Mouse (Mus musculus) ES-E14 (cell line): ENCODE data around the gene 1110002E22Rik. TPM values are rescaled to one million over a fixed set of nuclear protein-coding genes. Genes with fewer than 3 reads are reported as not detected.

Experiments used
- DNase-seq: peaks from one replicate; pipeline ENCODE4 v3.0.0-alpha.2; 2013; ENCODE audit warnings: low read depth, low spot score
- H3K27ac ChIP-seq: 2 replicates; pipeline ENCODE4 v1.5.1; 2012; ENCODE audit warnings: low read depth, mild to moderate bottlenecking, low read length, moderate library complexity, mixed read lengths; ENCODE audit not compliant: poor library complexity, insufficient read depth, severe bottlenecking
- H3K36me3 ChIP-seq: 2 replicates; pipeline ENCODE4 v1.6.1; 2012; ENCODE audit warnings: mild to moderate bottlenecking, low read length, moderate library complexity, mixed read lengths; ENCODE audit not compliant: control insufficient read depth, poor library complexity, insufficient read depth, severe bottlenecking
- H3K4me1 ChIP-seq, 2 experiments: fragments of 150-350 bp in 1 of 2; sonication (generic) in 1 of 2; 2 replicates each; pipeline ENCODE4 v1.6.1; 2012; ENCODE audit warnings: low read length in 2 of 2, mild to moderate bottlenecking in 1 of 2, mixed read lengths in 1 of 2; ENCODE audit not compliant: control insufficient read depth in 2 of 2, insufficient read depth in 2 of 2, poor library complexity in 1 of 2
- H3K4me3 ChIP-seq, 2 experiments: fragments of 150-350 bp in 1 of 2; sonication (generic) in 1 of 2; 2 replicates each; pipeline ENCODE4 v1.5.1; 2012; ENCODE audit warnings: low read length in 2 of 2, low read depth in 1 of 2, mild to moderate bottlenecking in 1 of 2, mixed read lengths in 1 of 2; ENCODE audit not compliant: insufficient read depth in 1 of 2, poor library complexity in 1 of 2, severe bottlenecking in 1 of 2
- H3K9ac ChIP-seq: 2 replicates; pipeline ENCODE4 v1.6.1; 2012; ENCODE audit warnings: low read depth, mild to moderate bottlenecking, low read length, mixed read lengths; ENCODE audit not compliant: poor library complexity, insufficient read depth, severe bottlenecking
- H3K9me3 ChIP-seq: fragments of 150-350 bp; sonication (generic); 2 replicates; pipeline ENCODE4 v1.6.1; 2012; ENCODE audit warnings: low read depth, mild to moderate bottlenecking, low read length; ENCODE audit not compliant: control insufficient read depth, insufficient read depth
- CHD2 ChIP-seq: IDR thresholded peaks from 2 replicates; pipeline ENCODE4 v1.6.1; 2014; ENCODE audit warnings: mild to moderate bottlenecking, low read depth, low read length, inconsistent platforms
- HCFC1 ChIP-seq: IDR thresholded peaks from 2 replicates; pipeline ENCODE4 v1.6.1; 2012; ENCODE audit warnings: low read length, inconsistent platforms, borderline replicate concordance; ENCODE audit not compliant: insufficient read depth
- MAFK ChIP-seq: IDR thresholded peaks from 2 replicates; pipeline ENCODE4 v1.6.1; 2014; ENCODE audit warnings: mild to moderate bottlenecking, low read depth, low read length, inconsistent platforms; ENCODE audit not compliant: insufficient read depth
- ZC3H11A ChIP-seq: IDR thresholded peaks from 2 replicates; pipeline ENCODE4 v1.6.1; 2012; ENCODE audit warnings: low read depth, mild to moderate bottlenecking, inconsistent platforms, low read length, borderline replicate concordance
- ZNF384 ChIP-seq: IDR thresholded peaks from 2 replicates; pipeline ENCODE4 v1.6.1; 2012; ENCODE audit warnings: low read depth, low read length, inconsistent platforms
- in situ Hi-C, 2 experiments: fragments of 600-800 bp; cut with MboI; formaldehyde crosslinking; loops; one replicate each; pipeline ENCODE4 v1.15.1; 2025; ENCODE audit warnings: low sequenced_read_pairs in 2 of 2, inconsistent platforms in 1 of 2; ENCODE audit not compliant: unreplicated experiment in 2 of 2
- total RNA-seq: library from RNA; depleted of rRNA; stranded (reverse); fragments of 300-350 nt; gene quantifications from 2 replicates; pipeline ENCODE4 v1.2.3, GENCODE M21; 2012; rRNA removed

Gene 1110002E22Rik
- total RNA-seq, 1 experiment, result under 0.01 TPM

DNA sequence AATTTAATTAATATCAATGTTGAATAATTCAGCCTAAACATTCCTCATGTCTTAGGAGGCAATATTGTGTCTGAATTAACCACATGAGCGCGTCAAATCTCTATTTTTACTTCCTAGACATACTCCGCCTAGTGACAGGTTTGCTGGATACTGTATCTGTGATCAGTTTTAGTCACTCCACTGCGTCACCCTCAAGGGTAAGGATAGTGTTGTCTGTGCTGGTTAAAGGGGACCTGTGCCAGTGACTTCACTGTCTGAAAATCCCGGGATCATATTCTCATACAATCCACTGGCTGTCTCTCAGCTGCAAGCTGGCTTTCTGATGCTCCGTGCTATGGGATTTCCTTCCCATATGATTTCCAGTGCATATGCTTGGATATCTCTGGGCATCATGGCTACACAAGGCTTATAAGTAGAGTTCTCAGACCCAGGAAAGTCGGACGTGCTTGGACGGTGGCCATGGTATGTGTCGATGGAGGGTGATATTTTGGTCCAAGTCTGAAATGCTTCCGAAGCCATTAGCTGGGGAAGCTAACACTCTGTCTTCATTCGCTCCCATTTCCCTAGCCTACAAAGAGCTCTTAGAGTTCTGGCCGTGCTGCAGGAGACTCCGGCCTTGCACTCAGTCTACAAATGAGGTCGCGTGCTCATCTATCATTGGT is 54.7 kb downstream of the 1110002E22Rik start:
- no peak overlapping the region for H3K9ac ChIP-seq
- no peaks in the 10 kb centered on the region for H3K9me3 ChIP-seq
- H3K27ac ChIP-seq, result no peak overlapping the region
- TF ChIP-seq ZC3H11A (no peak), HCFC1 (no peak), CHD2 (no peak), MAFK (no peak), ZNF384 (no peak)
- no peak for DNase-seq
- H3K36me3 ChIP-seq, result no peaks in the 10 kb centered on the region
- no peaks in the 10 kb centered on the region for H3K4me1 ChIP-seq
- H3K4me3 ChIP-seq, result no peak overlapping the region
- in situ Hi-C loops, result no loop called here

DNA sequence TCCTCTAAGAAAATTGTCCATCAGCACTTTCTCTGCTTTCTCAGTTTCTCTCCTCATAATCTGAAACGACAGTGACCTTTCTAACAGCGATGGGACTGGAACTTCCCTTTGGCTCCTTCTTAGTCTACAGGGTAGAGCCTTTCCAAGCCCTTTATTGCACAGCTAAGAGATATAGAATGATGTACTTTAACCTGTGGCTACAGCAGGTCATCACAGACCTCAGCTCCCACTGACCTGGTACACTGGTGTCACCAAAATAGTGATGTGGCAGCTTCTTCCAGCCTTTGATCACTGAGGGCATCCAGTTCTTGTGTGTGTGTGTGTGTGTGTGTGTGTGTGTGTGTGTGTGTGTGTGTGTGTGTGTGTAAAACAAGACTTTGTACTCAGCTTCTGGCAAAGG is 56.6 kb downstream of the 1110002E22Rik start:
- Histone ChIP-seq H3K9ac (no peak overlapping the region), H3K9me3 (no peaks in the 10 kb centered on the region), H3K27ac (no peak overlapping the region), H3K4me3 (no peak overlapping the region), H3K36me3 (no peaks in the 10 kb centered on the region), H3K4me1 (no peaks in the 10 kb centered on the region)
- TF ChIP-seq CHD2, result no peak
- no peak for TF ChIP-seq ZNF384
- TF ChIP-seq ZC3H11A, result no peak
- TF ChIP-seq MAFK, result no peak
- no peak for TF ChIP-seq HCFC1
- DNase-seq, result no peak
- in situ Hi-C loops, result no loop called here

DNA sequence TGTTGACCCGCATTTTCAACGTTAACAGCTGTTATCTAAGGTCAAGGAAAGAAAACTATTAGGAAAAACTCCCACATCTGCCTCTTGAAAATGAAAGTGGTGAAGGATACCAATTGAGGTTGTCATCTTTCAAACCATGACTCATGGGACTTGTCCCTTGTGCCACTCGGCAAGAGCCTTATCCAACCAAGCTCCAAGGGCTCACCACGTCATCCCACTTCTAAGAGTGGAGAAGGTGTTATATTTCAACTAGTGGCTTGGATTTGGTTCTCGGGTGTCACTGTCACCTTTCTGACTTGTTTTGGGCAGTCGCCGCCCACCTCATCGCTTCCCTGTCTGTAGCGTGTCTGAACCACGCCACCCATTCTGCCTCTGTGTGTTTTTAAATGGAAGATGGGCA is 59.0 kb downstream of the 1110002E22Rik start:
- Histone ChIP-seq H3K9me3 (no peaks in the 10 kb centered on the region), H3K36me3 (no peaks in the 10 kb centered on the region), H3K9ac (no peak overlapping the region), H3K27ac (no peak overlapping the region), H3K4me1 (no peaks in the 10 kb centered on the region), H3K4me3 (no peak overlapping the region)
- in situ Hi-C loops, result no loop called here
- TF ChIP-seq HCFC1 (no peak), ZC3H11A (no peak), ZNF384 (no peak), CHD2 (no peak), MAFK (no peak)
- DNase-seq, result no peak

DNA sequence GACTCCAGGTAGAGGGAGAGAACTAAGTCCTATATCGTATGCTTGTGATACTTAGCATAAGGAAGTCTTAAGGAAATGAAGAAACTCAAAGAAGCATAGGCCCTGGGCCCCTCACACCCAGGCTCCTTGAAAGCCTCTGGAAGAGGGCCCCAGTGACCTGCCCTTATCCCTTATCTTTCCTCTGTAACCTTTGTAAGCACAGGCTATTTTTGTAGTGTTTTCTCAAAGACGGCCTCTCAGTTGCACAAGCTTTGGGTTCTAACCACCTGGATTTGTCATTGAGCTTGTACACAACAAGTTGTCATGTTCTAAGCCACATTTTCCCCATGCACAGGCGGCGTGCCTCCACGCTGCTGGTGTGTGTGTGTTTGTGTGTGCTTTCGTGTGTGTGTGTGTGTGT is 64.3 kb downstream of the 1110002E22Rik start:
- Histone ChIP-seq H3K27ac (no peak overlapping the region), H3K9ac (no peak overlapping the region), H3K4me1 (peaks cover 0 to 3% of the 10 kb centered on the region in 2 experiments; a peak in 1 of 4 replicates), H3K4me3 (no peak overlapping the region), H3K36me3 (no peaks in the 10 kb centered on the region), H3K9me3 (no peaks in the 10 kb centered on the region)
- no peak for TF ChIP-seq MAFK
- in situ Hi-C loops, result loop anchor here in 1 of 2 experiments (25.0 kb wide), 1 partner anchor 342 kb away; no protein-coding TSS in a partner anchor
- no peak for DNase-seq

DNA sequence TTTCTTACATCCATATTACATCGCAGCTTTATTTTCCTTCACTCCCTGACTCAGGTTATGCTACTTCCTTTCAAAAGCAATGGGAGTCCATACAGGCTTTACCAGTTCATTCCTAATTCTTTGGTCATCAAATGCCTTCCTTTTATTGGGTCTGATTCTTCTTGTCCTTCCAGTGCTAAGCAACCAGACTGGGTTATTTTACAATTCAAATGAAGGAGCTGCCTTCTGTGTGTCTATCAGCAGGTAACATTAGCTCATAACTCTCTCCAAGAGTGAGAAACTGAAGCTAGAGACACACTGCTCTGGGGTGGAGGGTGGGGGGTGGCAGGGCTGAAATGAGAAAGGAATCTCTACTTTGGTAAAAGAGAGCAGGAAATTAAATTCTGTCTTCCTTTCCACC is 65.8 kb downstream of the 1110002E22Rik start:
- Histone ChIP-seq H3K27ac (no peak overlapping the region), H3K9ac (no peak overlapping the region), H3K4me3 (no peak overlapping the region), H3K9me3 (no peaks in the 10 kb centered on the region), H3K4me1 (peaks cover 0 to 3% of the 10 kb centered on the region in 2 experiments; a peak in 1 of 4 replicates), H3K36me3 (no peaks in the 10 kb centered on the region)
- DNase-seq, result no peak
- TF ChIP-seq ZNF384 (no peak), HCFC1 (no peak), CHD2 (no peak), MAFK (no peak), ZC3H11A (no peak)
- in situ Hi-C loops, result loop anchor here in 1 of 2 experiments (25.0 kb wide), 1 partner anchor 343 kb away; no protein-coding TSS in a partner anchor

Other genes starting within 250 kb of the 1110002E22Rik start
- gene H2afz, start 200.6 kb upstream of the 1110002E22Rik start, total RNA-seq, result 1,847 and 2,038 TPM in 2 replicates
- gene Dnajb14, start 197.4 kb upstream of the 1110002E22Rik start, total RNA-seq, result 4.8 and 5.1 TPM in 2 replicates
- 39.3 and 41.4 TPM in 2 replicates for gene Lamtor3, start 146.5 kb upstream of the 1110002E22Rik start, total RNA-seq
- 6.8 and 11.5 TPM in 2 replicates for gene Dapp1, start 83.5 kb upstream of the 1110002E22Rik start, total RNA-seq
- not detected in 2 replicates for gene Gm5105, start 2.3 kb downstream of the 1110002E22Rik start, total RNA-seq
- 16.2 and 16.5 TPM in 2 replicates for gene Trmt10a, start 78.4 kb downstream of the 1110002E22Rik start, total RNA-seq
- gene Mttp, start 79.9 kb downstream of the 1110002E22Rik start, total RNA-seq, result 10.3 and 10.8 TPM in 2 replicates
- not detected in 2 replicates for gene 4930579F01Rik, start 128.8 kb downstream of the 1110002E22Rik start, total RNA-seq
- gene Adh7, start 152.7 kb downstream of the 1110002E22Rik start, total RNA-seq, result 0.36 and 0.48 TPM in 2 replicates
- 0.36 TPM in 1 of 2 replicates, not detected in the other for gene Adh1, start 195.9 kb downstream of the 1110002E22Rik start, total RNA-seq
- gene Adh6a, start 248.2 kb downstream of the 1110002E22Rik start, total RNA-seq, result not detected in 2 replicates